Mouse (Mus musculus): ENCODE results near the gene Wwox.

Wwox gene

DNA sequence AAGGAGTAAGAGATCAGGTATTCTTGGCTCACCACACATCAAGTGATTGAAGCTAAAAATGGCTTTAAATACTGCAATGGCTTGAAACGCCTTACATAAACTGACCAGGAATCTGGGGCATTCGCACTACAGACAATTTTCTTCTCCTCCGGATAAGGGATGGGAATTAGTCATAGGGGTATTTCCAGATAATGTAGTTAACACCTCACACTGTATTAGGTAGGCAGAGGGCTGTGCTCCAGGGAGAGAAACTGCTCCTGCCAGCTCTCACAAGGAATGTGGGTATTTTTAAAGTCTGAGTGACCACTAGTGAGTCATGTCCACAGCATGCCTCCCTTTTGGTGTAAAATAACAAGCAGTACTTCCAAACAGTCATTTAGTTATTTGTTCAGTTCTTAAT is 894.5 kb downstream of the Wwox start:
- DNase-seq (ENCODE audit: low spot score in 2 of 2): no peak

DNA sequence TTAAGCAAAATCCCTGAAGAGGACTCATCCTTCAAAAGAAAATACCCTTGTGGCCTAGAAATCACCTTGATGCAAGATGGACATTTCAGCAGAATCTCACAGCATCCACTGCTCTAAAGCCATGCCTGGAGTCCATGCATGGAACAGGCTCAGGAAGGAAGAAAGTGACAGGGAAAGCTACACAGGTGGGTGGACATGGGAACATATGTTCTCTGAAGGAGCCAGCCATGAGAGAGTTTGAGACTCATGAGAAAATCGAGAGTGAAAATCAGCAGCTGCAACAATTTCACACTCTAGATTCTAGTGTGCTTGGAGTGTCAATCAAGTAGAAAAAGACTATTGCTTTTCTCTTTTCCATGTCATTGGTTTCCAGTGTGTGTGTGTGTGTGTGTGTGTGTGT is 896.9 kb downstream of the Wwox start:
- no peak for DNase-seq (ENCODE audit: low spot score in 2 of 2)

DNA sequence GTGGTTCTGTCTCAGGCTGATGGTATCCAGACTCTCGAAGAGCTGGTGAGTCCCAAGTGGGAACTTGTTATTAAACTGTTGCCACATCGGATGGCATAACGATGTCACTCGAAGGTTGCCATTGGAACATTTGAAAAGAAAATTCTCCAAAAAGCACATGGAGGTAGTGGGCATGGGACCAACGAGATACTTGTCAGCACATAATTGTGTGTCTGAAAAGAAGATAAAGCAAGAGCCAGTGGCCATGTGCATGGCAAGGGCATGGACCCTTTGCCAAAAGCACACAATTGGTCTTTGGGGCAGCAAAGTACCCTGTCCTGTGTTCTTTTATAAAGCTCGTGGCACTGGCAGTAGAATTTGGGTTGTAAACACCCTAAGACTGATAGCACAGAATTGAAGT is 909.2 kb downstream of the Wwox start:
- no peak for DNase-seq (ENCODE audit: low spot score in 2 of 2)

DNA sequence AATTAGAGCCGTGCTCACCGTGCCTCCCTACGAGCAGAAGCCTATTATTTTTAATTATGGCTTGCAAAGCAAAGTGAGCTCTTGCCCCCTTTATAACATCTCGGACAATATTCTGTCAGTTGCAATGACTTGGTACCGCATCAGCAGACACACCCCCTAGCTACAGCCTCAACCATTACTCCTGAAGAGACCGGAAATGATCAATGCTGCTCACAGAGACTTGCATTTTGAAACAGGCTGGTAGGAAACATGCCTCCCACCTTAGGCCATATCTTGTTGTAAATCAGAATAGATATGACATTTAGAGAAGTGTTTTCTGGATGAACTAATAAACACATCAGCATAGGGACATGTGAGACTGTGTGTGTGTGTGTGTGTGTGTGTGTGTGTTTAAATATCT is 911.3 kb downstream of the Wwox start:
- no peak for DNase-seq (ENCODE audit: low spot score in 2 of 2)

DNA sequence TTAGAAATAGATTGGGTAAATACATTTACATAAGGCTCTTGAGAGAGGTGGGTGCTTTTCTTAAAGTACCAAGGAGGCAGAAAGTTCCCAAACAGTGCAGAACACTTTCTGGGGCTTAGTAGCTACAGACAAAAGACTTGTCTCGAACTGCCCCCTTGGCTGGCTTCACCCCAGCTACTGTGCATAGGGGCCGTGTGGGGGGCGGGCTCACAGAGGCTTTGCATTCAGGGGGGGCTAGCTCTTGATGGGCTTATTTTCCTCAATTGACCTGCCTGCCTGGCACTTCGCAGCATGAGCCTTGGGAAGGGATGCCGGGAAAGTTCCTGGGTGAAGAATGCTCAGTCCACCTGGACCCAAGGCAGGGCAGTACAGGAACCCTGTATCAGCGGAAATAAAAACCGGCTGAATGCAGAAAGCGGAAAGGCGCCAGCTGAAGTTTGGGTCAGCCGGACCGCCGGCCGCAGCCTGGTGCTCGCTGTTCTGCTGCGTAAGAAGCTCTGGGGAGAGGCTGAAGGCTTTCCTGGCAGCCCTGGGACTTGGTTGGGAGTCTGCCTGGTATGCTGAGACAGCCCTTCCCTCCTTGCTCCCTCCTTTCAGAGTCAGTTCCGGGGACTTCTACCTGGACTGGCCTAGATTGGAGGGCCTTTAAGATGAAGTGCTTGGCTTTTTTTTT is 918.3 kb downstream of the Wwox start:
- DNase-seq (ENCODE audit: low spot score in 2 of 2): no peak

DNA sequence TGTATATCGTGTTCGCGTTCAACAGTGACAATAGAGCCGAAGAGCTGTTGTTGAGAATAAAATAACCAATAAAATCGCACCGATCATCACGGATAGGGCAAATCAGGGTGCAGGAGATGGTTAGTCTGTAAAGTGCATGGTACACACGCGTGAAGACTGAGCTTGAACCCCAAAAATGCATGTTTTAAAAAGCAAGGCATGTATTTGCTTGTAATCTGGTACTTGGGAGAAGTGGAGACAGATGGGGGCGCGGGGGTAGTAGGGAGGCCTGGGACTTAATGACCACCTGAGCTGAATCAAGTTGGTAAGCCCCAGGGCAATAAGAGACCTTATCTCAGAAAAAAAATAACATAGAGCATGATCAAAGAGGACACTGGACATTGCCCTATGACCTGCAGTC is 919.0 kb downstream of the Wwox start:
- no peak for DNase-seq (ENCODE audit: low spot score in 2 of 2)

DNA sequence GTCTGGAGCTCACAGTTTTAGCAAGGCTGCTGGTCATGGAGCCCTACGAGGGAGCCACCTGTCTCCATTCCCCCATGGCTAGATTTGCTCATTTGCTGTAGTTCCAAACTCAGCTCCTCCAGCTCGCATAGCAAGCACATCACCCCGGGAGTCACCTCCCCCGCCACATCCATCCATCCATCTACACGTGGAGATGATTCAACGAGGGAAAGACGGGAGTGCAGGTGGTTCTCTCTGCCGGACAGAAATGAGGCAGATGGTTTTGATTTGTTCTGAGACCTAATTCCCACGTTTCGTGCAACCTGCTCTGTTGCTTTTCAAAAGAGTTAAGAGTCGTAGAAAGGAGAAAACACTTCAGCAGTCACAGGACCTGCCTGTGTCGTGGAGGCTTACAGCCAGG is 920.2 kb downstream of the Wwox start:
- DNase-seq (ENCODE audit: low spot score in 2 of 2): no peak

DNA sequence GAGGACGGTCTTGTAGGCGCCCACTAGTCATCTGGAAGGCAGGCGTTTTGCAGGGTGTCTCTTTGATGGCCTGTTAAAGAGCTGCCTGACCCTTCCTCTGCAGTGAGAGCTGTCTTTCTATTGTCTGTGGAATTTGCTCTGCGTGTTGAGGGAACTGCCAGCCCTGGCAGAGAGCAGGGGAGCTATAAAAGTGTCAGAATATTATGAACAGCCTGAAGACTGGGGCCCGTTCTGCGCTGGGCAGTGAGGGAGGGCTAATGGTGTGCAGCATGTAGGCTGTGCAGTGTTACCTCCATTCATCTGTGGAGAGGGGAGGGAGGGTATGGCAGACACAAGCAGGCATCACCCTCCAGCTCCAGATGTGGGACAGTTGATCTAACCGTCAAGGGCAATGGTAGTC is 923.1 kb downstream of the Wwox start:
- DNase-seq (ENCODE audit: low spot score in 2 of 2): no peak

DNA sequence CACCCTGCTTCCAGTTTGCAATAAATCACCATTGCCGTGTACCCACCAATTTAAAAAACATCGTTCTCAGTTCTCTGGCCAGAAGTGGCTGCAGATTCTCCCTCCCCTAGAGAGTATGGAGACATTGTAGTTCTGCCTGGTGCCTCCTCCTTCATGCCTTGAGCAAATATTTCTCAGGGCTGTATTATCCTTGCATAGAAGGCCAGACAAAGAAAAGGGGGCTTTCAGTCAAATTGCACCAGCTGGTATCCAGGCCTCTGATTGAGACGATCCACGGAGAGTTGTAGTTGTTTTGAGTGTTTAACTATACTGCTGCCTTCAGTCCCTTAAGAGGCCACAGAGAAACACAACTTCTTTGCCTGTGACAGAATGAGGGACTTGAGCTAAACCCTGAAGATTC is 935.5 kb downstream of the Wwox start:
- DNase-seq (ENCODE audit: low spot score in 2 of 2): no peak

DNA sequence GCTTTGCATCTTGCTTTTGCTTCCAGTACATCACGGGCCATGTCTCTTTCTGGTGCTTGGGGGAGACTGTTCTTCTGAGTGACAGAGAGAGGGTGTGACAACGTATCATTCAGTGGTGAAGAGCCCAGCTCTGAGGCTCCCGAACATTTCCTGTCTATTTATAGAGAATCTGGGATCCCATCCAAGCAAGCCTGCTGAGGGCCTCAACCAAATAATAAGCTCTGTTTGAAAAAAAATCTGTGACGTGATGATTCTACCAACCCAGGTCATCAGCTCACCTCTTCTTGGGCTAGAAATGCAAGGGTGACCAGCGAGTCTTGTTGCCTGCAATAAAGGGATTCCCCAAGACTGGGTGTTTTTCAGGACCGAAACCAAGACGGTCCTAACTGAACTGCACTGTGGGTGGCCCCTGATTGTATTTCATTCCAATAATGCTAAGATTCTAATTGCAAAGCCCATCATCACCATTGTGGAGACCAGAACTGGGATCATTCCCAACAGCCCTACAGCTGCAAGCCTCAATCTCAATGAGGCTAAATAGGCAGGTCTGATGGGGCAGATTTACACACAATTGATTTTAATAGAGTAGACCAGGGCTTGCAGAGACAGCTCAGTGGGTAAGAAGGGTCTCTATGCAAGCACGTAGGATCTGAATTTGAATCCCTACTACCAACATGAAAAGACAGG is 936.0 kb downstream of the Wwox start:
- no peak for DNase-seq (ENCODE audit: low spot score in 2 of 2)

DNA sequence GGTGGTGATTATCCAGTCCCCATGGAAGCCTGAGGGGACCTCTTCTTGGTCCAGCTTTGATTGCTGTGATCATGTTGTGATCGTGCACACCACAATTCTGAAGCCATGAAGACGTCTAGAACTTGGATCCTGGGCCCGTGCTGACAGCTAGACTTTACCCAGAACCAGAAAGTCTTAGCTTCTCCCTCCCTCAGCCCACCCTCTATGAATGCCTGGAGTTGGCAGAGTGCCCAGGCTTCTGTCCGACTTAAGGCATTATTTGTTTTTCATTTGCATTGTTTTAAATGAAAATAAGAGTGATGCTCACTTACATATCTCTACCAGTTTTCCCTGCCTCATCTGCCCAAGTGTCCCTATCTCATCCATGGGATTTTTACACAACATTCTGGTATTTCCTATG is 937.9 kb downstream of the Wwox start:
- DNase-seq (ENCODE audit: low spot score in 2 of 2): no peak

DNA sequence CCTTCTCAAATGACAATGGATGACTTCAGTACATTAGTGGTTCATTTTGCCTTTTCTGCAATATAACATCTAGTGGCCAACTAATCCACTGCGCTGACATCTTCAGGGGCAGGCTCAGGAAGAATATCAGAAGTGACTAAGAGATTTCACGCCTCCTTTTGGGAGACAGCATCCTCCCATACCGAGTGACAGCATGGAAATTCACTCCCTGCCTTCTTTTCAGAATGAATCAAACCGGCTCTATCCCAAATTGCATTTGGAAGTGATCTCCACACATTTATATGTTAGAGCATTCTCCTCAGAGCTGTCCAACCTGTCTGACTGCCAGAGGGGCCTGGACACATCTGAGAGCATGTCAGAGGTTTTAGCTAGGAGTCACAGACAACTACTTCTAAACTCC is 940.6 kb downstream of the Wwox start:
- no peak for DNase-seq (ENCODE audit: low spot score in 2 of 2)

DNA sequence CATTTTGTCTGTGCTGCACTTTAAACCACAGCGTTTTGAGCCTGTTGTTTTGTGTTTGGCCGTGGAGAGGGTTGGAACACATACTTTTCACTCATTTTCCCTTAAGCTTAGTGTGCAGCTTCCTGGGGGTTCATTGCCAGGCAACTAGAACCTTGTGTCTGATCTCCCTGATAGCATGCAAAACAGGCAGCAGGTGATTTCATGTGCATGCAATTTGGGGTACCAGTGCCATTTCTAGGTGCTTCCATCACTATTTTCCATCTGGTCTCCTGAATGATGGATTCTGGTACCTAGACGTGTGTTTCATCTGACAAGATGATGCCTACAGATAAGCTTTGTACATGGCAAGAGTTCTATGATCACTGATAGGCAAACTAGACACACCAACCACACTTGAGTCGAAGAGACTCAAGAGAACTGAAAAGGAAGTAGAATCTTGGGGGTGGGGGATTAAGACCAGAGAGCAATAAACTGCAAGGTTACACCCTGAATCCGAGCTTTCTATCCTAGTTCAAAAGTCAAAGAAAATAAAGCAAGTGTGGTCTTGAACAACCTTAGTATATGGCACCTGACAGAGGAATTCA is 951.6 kb downstream of the Wwox start:
- DNase-seq (ENCODE audit: low spot score in 2 of 2): no peak

DNA sequence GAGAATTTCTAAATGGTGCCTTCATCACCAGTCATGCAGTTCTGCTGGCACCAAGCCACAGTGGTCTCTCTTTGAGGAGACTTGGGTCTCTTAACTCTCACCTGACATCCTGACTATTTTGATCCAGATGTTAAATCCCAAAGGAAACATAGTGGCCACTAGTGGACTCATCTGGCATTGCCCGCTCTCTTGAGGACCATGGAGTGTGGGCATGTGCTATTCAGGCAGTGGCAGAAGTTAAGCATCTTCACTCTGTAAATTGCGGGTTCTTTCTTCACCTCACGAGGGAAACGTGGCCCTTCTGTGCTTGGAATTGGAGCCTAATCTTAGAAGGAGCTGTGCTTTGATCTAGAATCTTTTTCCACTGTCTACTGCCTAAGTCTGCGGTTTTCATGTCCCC is 956.4 kb downstream of the Wwox start:
- no peak for DNase-seq (ENCODE audit: low spot score in 2 of 2)

DNA sequence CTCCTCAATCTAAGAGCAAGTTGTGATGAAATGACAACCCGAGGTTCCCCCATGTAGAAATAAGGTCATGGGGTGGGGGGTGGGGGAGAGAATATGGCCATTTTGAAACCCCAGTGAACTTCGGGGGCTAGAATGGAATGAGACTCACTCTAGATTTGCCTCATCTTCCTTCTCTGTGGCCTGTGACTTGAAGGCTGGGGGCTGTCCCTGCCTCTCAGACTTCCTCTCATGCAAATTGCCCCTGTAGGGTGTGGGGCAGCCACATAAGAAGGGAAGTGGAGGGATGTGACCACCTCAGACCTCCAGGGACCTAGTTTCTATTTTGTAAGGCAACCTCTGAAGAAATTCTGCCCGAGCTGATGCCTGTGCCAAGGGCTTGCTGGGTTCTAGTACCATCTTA is 958.5 kb downstream of the Wwox start:
- DNase-seq (ENCODE audit: low spot score in 2 of 2): peak in 1 of 2 experiments; percentile 20

DNA sequence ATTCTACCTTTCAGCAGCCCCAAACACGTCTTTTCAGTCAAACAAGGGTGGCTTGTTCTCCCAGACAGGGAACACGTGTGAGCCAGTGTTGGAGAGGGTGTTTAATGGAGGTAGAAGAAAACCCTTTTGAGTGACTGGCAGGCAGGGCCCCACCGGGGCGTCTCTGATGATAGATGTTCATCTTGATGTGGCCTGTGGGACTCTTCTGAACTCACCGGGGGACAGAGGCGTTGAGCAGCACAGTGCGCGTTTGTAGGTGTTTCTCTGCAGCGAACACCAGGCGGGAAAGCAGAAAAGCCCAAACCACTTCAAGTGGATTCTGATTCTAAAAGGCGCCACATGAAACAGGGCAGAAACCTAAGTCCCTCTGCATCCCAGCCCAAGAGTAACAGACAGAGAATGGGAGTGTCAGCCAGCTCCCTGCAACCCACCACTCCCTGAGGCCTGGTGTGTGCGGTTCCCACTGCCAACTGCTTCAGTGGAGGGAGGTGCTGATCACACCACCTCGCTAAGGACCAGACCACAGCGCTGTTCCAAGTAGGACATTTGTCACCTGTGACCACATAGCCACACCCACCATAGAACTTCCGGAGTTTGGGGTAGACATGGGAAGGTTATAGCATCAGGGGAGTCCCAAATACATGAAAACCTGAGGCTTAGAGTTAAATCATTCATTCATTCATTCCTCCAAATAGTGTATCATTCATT is 960.7 kb downstream of the Wwox start:
- DNase-seq (ENCODE audit: low spot score in 2 of 2): peak; percentile 40 to 51

Data from thymus, postnatal 10 days (tissue).